Mouse (Mus musculus) embryonic facial prominence, embryonic 14.5 days (tissue): ENCODE measurements around the gene Poc1a. TPM values are rescaled to one million over a fixed set of nuclear protein-coding genes. Genes with fewer than 3 reads are reported as not detected.

Experiments
- ATAC-seq: fragments of 200-750 bp; cut with Nextera tagmentation; 2 replicates; pipeline ENCODE4 v1.8.0; 2017; ENCODE audit warnings: low read depth, moderate number of reproducible peaks, moderate TSS enrichment
- DNase-seq: peaks from one replicate; pipeline ENCODE4 v3.0.0-alpha.2; 2015; ENCODE audit warnings: low spot score
- H3K27ac ChIP-seq: fragments of 300-500 bp; sonication (generic); replicated peaks from 2 replicates; pipeline ENCODE4 v1.5.1; 2014; ENCODE audit warnings: low read depth, mild to moderate bottlenecking, low read length, moderate library complexity
- H3K27me3 ChIP-seq: fragments of 300-500 bp; sonication (generic); replicated peaks from 2 replicates; pipeline ENCODE4 v1.6.1; 2014; ENCODE audit warnings: low read length; ENCODE audit not compliant: control insufficient read depth, insufficient read depth
- H3K36me3 ChIP-seq: fragments of 300-500 bp; sonication (generic); 2 replicates; pipeline ENCODE4 v1.6.1; 2014; ENCODE audit warnings: low read length, mixed read lengths; ENCODE audit not compliant: control insufficient read depth, insufficient read depth
- H3K4me1 ChIP-seq: fragments of 300-500 bp; sonication (generic); 2 replicates; pipeline ENCODE4 v1.6.1; 2014; ENCODE audit warnings: antibody characterized with exemption, low read length; ENCODE audit not compliant: control insufficient read depth, insufficient read depth
- H3K4me2 ChIP-seq: fragments of 300-500 bp; sonication (generic); 2 replicates; pipeline ENCODE4 v1.6.1; 2014; ENCODE audit warnings: low read depth, mild to moderate bottlenecking, low read length, moderate library complexity, mixed read lengths
- H3K4me3 ChIP-seq: fragments of 300-500 bp; sonication (generic); 2 replicates; pipeline ENCODE4 v1.5.1; 2014; ENCODE audit warnings: low read depth, mild to moderate bottlenecking, low read length
- H3K9ac ChIP-seq: fragments of 300-500 bp; sonication (generic); 2 replicates; pipeline ENCODE4 v1.6.1; 2014; ENCODE audit warnings: low read depth, mild to moderate bottlenecking, low read length, moderate library complexity, mixed read lengths
- H3K9me3 ChIP-seq: fragments of 300-500 bp; sonication (generic); 2 replicates; pipeline ENCODE4 v1.6.1; 2016; ENCODE audit warnings: low read length; ENCODE audit not compliant: control insufficient read depth
- WGBS: fragments of 180-500 bp; shearing (Covaris S2); extraction: QIAGEN DNeasy Blood & Tissue Kit; methylation state at CpG from one replicate; pipeline ENCODE4 v1.1.7; 2014; 5-methylcytosine and 5-hydroxymethylcytosine counted together
- polyA plus RNA-seq: library from polyadenylated mRNA; unstranded; fragments of >200 nt; fragmentation: Nextera tagmentation; extraction: Ambion mirVana; gene quantifications from 2 replicates; pipeline ENCODE4 v1.2.1, GENCODE M21; 2014

Poc1a gene
- polyA plus RNA-seq: 16.6 and 21.5 TPM in 2 replicates

DNA sequence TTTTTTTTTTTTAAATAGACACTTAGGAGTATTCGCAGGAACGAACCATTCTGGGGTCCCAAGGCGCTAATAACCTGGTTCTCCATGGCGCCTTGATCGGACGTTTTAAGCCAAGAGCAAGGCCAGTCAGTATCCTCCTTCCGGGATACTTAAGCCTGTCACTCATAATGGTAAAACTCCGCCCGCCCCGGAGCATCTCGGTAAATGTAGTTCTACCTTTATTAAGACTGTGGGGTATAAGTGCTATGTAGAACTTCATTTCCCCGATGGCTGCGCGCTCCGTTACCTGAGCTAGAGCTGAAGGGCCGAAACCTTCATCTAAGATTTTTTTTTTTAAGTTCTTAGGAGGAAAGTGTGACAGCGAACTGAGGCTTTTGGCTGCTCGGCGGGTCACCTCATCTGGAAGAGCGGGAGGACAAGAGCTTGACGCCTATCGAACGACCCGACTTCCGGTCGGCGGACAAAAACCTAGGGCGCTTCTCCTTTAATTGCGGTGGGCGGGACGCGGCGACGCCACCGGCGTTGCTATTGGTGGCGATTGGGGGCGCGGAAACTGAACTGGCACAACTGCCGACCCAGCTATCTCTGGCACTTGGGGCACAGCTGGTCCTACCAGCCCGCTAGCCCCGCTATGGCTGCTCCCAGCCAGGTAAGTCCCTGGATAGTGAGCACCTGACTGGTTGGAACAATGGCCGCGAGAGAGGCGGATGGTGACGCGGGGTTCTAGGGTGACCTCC lies at the start of gene Poc1a:
TSS of gene Poc1a (plus strand) at position 254 of the 737 bp plus-strand sequence.
- 0 out of 2 replicates have a peak, but pooled peaks cover 3% of the 10 kb centered on the region for H3K4me1 ChIP-seq
- WGBS: 2% methylated on average over 47 of the region's 47 CpGs
- H3K4me2 ChIP-seq: peak within 1 kb of the TSS; percentile 85
- no peaks in the 10 kb centered on the region for H3K9me3 ChIP-seq
- ATAC-seq: peak; percentile 97
- H3K9ac ChIP-seq: peak within 1 kb of the TSS; percentile 67
- H3K36me3 ChIP-seq: 0 out of 2 replicates have a peak, but pooled peaks cover 4% of the 10 kb centered on the region
- H3K27me3 ChIP-seq: no peaks in the 10 kb centered on the region
- peak within 1 kb of the TSS; percentile 54 for H3K4me3 ChIP-seq
- DNase-seq: peak; percentile 98
- H3K27ac ChIP-seq: peak within 1 kb of the TSS; percentile 62; the same call in 1 of the 2 replicates

DNA sequence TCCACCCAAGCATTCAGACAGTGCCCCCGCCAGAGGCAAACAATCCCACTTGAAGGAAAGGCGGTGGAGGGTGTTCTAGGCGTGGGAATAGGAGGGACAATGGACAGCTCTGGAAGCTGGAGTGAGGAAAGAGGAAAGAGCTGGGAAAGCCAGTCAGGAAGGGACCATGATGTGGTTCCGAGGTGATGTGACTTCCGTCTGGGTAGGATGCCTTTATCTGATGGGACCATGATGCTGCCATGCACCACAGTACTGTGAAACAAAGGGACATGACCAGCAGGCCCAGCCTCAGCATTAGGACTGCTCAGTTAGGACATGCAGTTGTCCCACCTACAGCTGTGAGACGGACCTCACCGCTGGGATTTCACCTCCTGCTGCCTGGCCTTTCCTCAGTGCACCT lies 49.6 kb upstream of the Poc1a start:
- Histone ChIP-seq H3K9ac (no peak overlapping the region), H3K4me1 (0 out of 2 replicates have a peak, but pooled peaks cover 4% of the 10 kb centered on the region), H3K9me3 (no peaks in the 10 kb centered on the region), H3K4me3 (no peak overlapping the region), H3K27ac (no peak overlapping the region), H3K4me2 (no peak overlapping the region), H3K27me3 (no peaks in the 10 kb centered on the region; the same call in 1 of the 2 replicates), H3K36me3 (peaks cover 37% of the 10 kb centered on the region)
- 78% methylated on average over 7 of the region's 7 CpGs for whole genome bisulfite sequencing
- no peak for DNase-seq
- ATAC-seq: no peak

DNA sequence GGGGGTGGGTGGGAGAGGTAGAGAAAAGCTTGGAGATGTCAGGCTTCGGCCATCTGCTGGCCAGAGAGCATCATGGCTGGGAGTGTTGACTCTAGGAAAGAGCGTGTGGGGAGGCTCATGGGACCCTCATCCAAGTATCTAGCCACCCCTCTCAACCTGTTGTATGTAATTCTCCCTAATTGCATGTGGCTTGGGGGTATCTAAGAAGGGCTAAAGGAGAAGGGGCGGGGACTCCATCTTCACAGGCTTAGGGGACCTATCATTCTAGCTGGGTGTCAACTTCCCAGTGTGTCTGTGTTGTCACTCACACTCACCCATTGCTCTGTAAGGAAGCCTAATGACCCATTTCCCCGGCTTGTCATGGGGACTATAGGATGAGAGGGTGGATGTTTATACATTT lies 49.0 kb upstream of the Poc1a start:
- H3K36me3 ChIP-seq: peaks cover 43% of the 10 kb centered on the region
- H3K4me3 ChIP-seq: no peak overlapping the region
- no peak overlapping the region for H3K4me2 ChIP-seq
- no peaks in the 10 kb centered on the region for H3K9me3 ChIP-seq
- H3K4me1 ChIP-seq: no peaks in the 10 kb centered on the region
- 76% methylated on average over 4 of the region's 4 CpGs for WGBS
- DNase-seq: no peak
- H3K27ac ChIP-seq: no peak overlapping the region
- no peak overlapping the region for H3K9ac ChIP-seq
- ATAC-seq: no peak
- H3K27me3 ChIP-seq: no peaks in the 10 kb centered on the region

DNA sequence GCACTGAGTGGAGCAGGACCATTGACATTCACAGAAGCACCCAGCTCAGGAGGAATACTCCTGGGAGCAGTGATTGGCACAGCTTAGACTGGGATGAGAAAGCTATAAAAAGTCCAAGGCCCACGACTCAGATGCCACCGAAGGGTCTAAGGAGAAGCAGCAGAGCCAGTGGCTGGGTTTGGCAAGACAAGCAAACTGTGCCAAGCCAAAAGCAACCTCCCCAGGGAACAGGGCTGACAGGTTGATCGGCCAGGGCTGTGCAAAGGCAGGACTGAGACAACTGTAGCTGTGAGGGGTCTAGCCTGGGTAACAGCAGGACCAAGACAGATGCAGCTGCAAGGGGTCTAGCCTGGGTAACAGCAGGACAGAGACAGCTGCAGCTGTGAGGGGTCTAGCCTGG lies 47.9 kb upstream of the Poc1a start:
- no peak overlapping the region for H3K9ac ChIP-seq
- ATAC-seq: no peak
- H3K27ac ChIP-seq: no peak overlapping the region
- H3K27me3 ChIP-seq: no peaks in the 10 kb centered on the region
- no peaks in the 10 kb centered on the region for H3K9me3 ChIP-seq
- no peaks in the 10 kb centered on the region for H3K4me1 ChIP-seq
- H3K36me3 ChIP-seq: peaks cover 54% of the 10 kb centered on the region
- 87% methylated on average over 3 of the region's 3 CpGs for WGBS
- no peak overlapping the region for H3K4me2 ChIP-seq
- H3K4me3 ChIP-seq: no peak overlapping the region
- no peak for DNase-seq

DNA sequence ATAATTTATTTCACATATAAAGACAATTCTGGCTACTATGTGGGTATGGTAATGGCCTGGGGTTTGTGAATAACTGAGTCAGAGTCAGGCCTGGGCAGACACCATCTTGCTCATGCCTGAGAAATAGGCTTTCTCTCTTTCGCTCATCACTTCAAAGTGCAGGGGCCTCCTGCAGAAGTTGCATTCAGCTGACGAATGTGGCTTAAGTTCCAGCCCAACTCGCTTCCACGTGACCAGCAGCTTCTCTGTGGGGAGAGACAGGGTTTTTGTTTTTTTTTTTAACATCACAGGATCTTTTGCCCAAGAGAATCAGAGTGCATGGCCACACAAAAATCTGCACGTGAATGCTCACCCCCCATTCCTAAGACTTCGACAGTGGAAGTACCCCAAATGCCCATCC lies 46.9 kb upstream of the Poc1a start:
- ATAC-seq: no peak

DNA sequence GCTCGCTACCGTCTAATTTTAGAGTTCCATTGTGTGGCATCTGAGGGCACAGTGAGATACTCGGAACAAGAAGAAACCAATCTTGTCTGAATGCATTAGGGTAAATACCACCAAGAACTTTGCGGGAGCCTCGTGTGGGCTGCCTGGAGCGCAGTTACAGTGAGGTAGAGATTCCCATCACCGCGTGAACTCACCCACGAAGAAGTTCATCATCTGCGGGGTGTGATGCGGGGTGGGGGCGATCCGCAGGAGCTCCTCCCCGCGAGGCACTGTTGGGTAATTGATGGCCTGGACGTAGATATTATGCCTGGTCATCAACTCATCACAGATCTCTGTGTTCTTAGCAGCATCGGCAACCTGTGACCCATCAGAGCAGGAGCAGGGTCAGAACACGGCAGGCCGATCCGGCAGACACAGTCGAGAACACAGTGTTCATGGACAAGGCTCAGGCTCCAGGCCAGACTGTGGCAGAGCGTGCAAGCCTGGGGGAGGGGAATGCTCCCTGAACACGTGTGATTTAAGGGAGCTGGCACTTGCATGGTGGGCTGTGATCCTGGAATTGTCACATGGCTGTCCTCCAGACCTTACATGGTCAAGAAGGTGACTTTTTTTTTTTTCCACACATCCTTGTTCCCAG lies 45.5 kb upstream of the Poc1a start:
- H3K27me3 ChIP-seq: no peaks in the 10 kb centered on the region

More for the DNA sequence above, 46.9 kb upstream of the Poc1a start:
- H3K36me3 ChIP-seq: peaks cover 64% of the 10 kb centered on the region
- no peaks in the 10 kb centered on the region for H3K9me3 ChIP-seq
- no peak for DNase-seq
- H3K4me3 ChIP-seq: no peak overlapping the region
- no peak overlapping the region for H3K4me2 ChIP-seq
- H3K9ac ChIP-seq: no peak overlapping the region
- no peaks in the 10 kb centered on the region for H3K4me1 ChIP-seq
- H3K27ac ChIP-seq: no peak overlapping the region
- WGBS: 77% methylated on average over 6 of the region's 6 CpGs
- H3K27me3 ChIP-seq: no peaks in the 10 kb centered on the region

DNA sequence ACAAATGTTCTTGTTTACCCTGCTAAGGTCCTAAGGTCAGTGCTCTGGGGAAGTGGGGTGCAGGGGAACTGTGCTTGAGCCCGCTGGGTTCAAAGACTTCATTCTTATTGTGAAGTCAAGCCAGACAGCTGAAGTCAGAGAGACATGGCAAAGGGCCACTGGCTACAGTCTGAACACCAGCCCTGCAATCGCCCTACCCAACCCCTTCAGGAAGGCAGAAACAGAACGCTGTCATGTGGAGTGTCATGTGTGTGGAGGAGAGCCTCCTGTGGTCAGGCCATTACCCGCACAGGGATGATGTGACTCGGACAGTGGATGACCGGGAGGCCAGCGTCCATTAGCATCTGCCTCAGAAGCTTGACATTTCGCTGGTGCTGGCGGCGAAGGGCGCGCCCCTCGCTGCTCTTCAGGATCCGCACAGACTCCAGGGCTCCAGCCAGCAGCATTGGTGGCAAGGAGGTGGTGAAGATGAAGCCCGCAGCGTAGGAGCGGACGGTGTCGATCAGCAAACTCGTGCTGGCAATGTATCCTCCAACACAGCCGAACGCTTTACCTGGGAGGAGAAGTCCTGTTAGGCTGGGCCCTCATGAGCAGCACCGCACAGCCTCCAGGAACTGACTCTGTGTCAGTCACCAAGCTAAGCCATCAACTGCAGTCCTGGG lies 44.6 kb upstream of the Poc1a start:
- no peak for ATAC-seq
- Histone ChIP-seq H3K36me3 (peaks cover 87% of the 10 kb centered on the region), H3K9me3 (no peaks in the 10 kb centered on the region), H3K4me3 (no peak overlapping the region), H3K9ac (no peak overlapping the region), H3K4me1 (no peaks in the 10 kb centered on the region), H3K27me3 (no peaks in the 10 kb centered on the region), H3K27ac (no peak overlapping the region), H3K4me2 (no peak overlapping the region)
- 89% methylated on average over 23 of the region's 23 CpGs for WGBS
- no peak for DNase-seq

More for the DNA sequence above, 45.5 kb upstream of the Poc1a start:
- WGBS: 89% methylated on average over 23 of the region's 23 CpGs
- Histone ChIP-seq H3K36me3 (peaks cover 78% of the 10 kb centered on the region), H3K9me3 (no peaks in the 10 kb centered on the region), H3K27ac (no peak overlapping the region), H3K4me3 (no peak overlapping the region), H3K4me1 (no peaks in the 10 kb centered on the region), H3K4me2 (no peak overlapping the region), H3K9ac (no peak overlapping the region)
- DNase-seq (no peak), ATAC-seq (no peak)

DNA sequence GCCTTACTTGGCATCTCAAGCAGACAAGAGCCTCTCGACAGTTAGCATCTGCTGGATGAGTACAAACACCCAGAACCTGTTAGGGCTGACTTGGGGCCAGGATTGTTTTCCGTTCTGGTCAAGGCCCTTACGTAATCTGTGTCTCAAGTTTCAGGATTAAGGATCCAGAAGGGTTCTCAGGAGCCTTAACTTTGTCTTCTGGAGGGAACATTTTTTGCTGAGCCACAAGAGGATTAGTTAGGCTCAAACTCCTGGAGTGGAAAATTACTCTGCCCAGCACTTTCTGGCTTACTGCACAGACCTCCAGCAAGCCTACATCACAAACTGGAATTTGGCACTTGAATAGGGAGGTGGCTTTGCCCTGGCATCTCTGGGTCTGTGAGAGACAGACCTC lies 44.0 kb upstream of the Poc1a start:
- no peaks in the 10 kb centered on the region for H3K9me3 ChIP-seq
- DNase-seq (peak; percentile 48), ATAC-seq (peak; percentile 31; the same call in 1 of the 2 replicates)
- no peak overlapping the region for H3K4me2 ChIP-seq
- no peaks in the 10 kb centered on the region for H3K4me1 ChIP-seq
- 50% methylated on average over 3 of the region's 3 CpGs for WGBS
- no peaks in the 10 kb centered on the region for H3K27me3 ChIP-seq
- H3K36me3 ChIP-seq: peaks cover 92% of the 10 kb centered on the region
- H3K4me3 ChIP-seq: no peak overlapping the region
- H3K9ac ChIP-seq: no peak overlapping the region
- no peak overlapping the region for H3K27ac ChIP-seq
